Mouse (Mus musculus) liver, embryonic 16.5 days (tissue): ENCODE measurements around the gene Faim2. TPM values are rescaled to one million over a fixed set of nuclear protein-coding genes. Genes with fewer than 3 reads are reported as not detected.
A peak's percentile ranks its signal among the peaks of the same experiment; 100 is the strongest.

ENCODE experiments used
- ATAC-seq: fragments of 200-750 bp; cut with Nextera tagmentation; 2 replicates; pipeline ENCODE4 v1.8.0; 2017; ENCODE audit warnings: low read depth, mild to moderate bottlenecking, moderate number of reproducible peaks, moderate library complexity
- H3K27ac ChIP-seq: fragments of 300-500 bp; sonication (generic); 2 replicates; pipeline ENCODE4 v1.5.1; 2014; ENCODE audit warnings: mild to moderate bottlenecking, low read length
- H3K27me3 ChIP-seq: fragments of 300-500 bp; sonication (generic); 2 replicates; pipeline ENCODE4 v1.6.1; 2014; ENCODE audit warnings: low read depth, low read length, mixed read lengths; ENCODE audit not compliant: control insufficient read depth, insufficient read depth
- H3K36me3 ChIP-seq: fragments of 300-500 bp; sonication (generic); 2 replicates; pipeline ENCODE4 v1.6.1; 2014; ENCODE audit warnings: mild to moderate bottlenecking; ENCODE audit not compliant: control insufficient read depth, insufficient read depth
- H3K4me1 ChIP-seq: fragments of 300-500 bp; sonication (generic); 2 replicates; pipeline ENCODE4 v1.6.1; 2014; ENCODE audit warnings: low read depth, low read length, mixed read lengths; ENCODE audit not compliant: control insufficient read depth
- H3K4me2 ChIP-seq: fragments of 300-500 bp; sonication (generic); 2 replicates; pipeline ENCODE4 v1.6.1; 2014; ENCODE audit warnings: low read depth, low read length, mixed read lengths
- H3K4me3 ChIP-seq: fragments of 300-500 bp; sonication (generic); 2 replicates; pipeline ENCODE4 v1.5.1; 2014; ENCODE audit warnings: low read depth, mild to moderate bottlenecking, low read length
- H3K9ac ChIP-seq: fragments of 300-500 bp; sonication (generic); 2 replicates; pipeline ENCODE4 v1.6.1; 2014; ENCODE audit warnings: low read depth, low read length
- H3K9me3 ChIP-seq: fragments of 300-500 bp; sonication (generic); replicated peaks from 2 replicates; pipeline ENCODE4 v1.6.1; 2016; ENCODE audit warnings: low read length; ENCODE audit not compliant: control insufficient read depth
- WGBS: fragments of 180-500 bp; shearing (Covaris S2); extraction: QIAGEN DNeasy Blood & Tissue Kit; methylation state at CpG from one replicate; pipeline ENCODE4 v1.1.7; 2014; ENCODE audit not compliant: insufficient replicate concordance; 5-methylcytosine and 5-hydroxymethylcytosine counted together
- polyA plus RNA-seq: library from polyadenylated mRNA; unstranded; fragments of >200 nt; fragmentation: Nextera tagmentation; extraction: Ambion mirVana; gene quantifications from 2 replicates; pipeline ENCODE4 v1.2.1, GENCODE M21; 2015

The Faim2 gene
- polyA plus RNA-seq, 1 experiment from 2014 or later: 0.02 TPM

GRCm38 (mm10) chr15:99501292-99502260 is 26.4 kb downstream of the Faim2 start:
- 67% methylated on average over 20 of the region's 20 CpGs for WGBS

GRCm38 (mm10) chr15:99500320-99500719 is 27.6 kb downstream of the Faim2 start:
- Histone ChIP-seq H3K4me1 (peaks cover 9% of the 10 kb centered on the region), H3K27ac (no peak overlapping the region), H3K9me3 (no peaks in the 10 kb centered on the region), H3K4me3 (no peak overlapping the region), H3K9ac (no peak overlapping the region), H3K27me3 (no peaks in the 10 kb centered on the region; the same call in 1 of the 2 replicates), H3K36me3 (no peaks in the 10 kb centered on the region), H3K4me2 (no peak overlapping the region)
- ATAC-seq: peak; percentile 40; the same call in 1 of the 2 replicates
- 21% methylated on average over 5 of the region's 5 CpGs for WGBS

More at GRCm38 (mm10) chr15:99501292-99502260, 26.4 kb downstream of the Faim2 start:
- no peak overlapping the region for H3K9ac ChIP-seq
- H3K9me3 ChIP-seq: no peaks in the 10 kb centered on the region
- H3K4me2 ChIP-seq: no peak overlapping the region
- no peak overlapping the region for H3K27ac ChIP-seq
- H3K27me3 ChIP-seq: no peaks in the 10 kb centered on the region
- H3K4me3 ChIP-seq: no peak overlapping the region
- H3K36me3 ChIP-seq: no peaks in the 10 kb centered on the region
- ATAC-seq: no peak
- peaks cover 9% of the 10 kb centered on the region for H3K4me1 ChIP-seq

- no peaks in the 10 kb centered on the region; the same call in 1 of the 2 replicates for H3K27me3 ChIP-seq
- no peaks in the 10 kb centered on the region for H3K9me3 ChIP-seq
- no peak overlapping the region for H3K4me3 ChIP-seq
- H3K4me1 ChIP-seq: peaks cover 9% of the 10 kb centered on the region
- H3K9ac ChIP-seq: no peak overlapping the region
- H3K36me3 ChIP-seq: no peaks in the 10 kb centered on the region
- WGBS: 37% methylated on average over 6 of the region's 6 CpGs
- H3K4me2 ChIP-seq: 0 out of 2 replicates have a peak overlapping the region, but pooled peaks have one; percentile 13
- H3K27ac ChIP-seq: 0 out of 2 replicates have a peak overlapping the region, but pooled peaks have one; percentile 7
- ATAC-seq: no peak
These were observed 28.2 kb downstream of the Faim2 start for GRCm38 (mm10) chr15:99499726-99500125.

- no peak overlapping the region for H3K4me2 ChIP-seq
- H3K9ac ChIP-seq: no peak overlapping the region
- peak overlapping the region; percentile 56 for H3K27ac ChIP-seq
- peak; percentile 30 for ATAC-seq
- no peaks in the 10 kb centered on the region; the same call in 1 of the 2 replicates for H3K27me3 ChIP-seq
- no peak overlapping the region for H3K4me3 ChIP-seq
- WGBS: 37% methylated on average over 4 of the region's 4 CpGs
- peaks cover 9% of the 10 kb centered on the region for H3K4me1 ChIP-seq
- no peaks in the 10 kb centered on the region for H3K9me3 ChIP-seq
- H3K36me3 ChIP-seq: no peaks in the 10 kb centered on the region
These were observed 29.2 kb downstream of the Faim2 start for GRCm38 (mm10) chr15:99498781-99499180.

- Histone ChIP-seq H3K4me3 (no peak overlapping the region), H3K27ac (peak overlapping the region; percentile 61), H3K27me3 (no peaks in the 10 kb centered on the region; the same call in 1 of the 2 replicates), H3K9me3 (no peaks in the 10 kb centered on the region), H3K4me2 (no peak overlapping the region), H3K9ac (no peak overlapping the region), H3K4me1 (peaks cover 9% of the 10 kb centered on the region), H3K36me3 (no peaks in the 10 kb centered on the region)
- WGBS: 64% methylated on average over 4 of the region's 4 CpGs
- no peak for ATAC-seq
These were observed 29.6 kb downstream of the Faim2 start for GRCm38 (mm10) chr15:99498356-99498755.

GRCm38 (mm10) chr15:99497527-99498242 is 30.3 kb downstream of the Faim2 start:
- H3K4me1 ChIP-seq: peaks cover 9% of the 10 kb centered on the region

GRCm38 (mm10) chr15:99497061-99497460 is 30.9 kb downstream of the Faim2 start:
- Histone ChIP-seq H3K4me1 (peaks cover 9% of the 10 kb centered on the region), H3K4me3 (no peak overlapping the region), H3K36me3 (no peaks in the 10 kb centered on the region), H3K27me3 (peaks cover 3% of the 10 kb centered on the region), H3K27ac (no peak overlapping the region), H3K9me3 (no peaks in the 10 kb centered on the region), H3K4me2 (no peak overlapping the region), H3K9ac (no peak overlapping the region)
- 15% methylated on average over 4 of the region's 4 CpGs for WGBS
- ATAC-seq: peak; percentile 7; the same call in 1 of the 2 replicates

More at GRCm38 (mm10) chr15:99497527-99498242, 30.3 kb downstream of the Faim2 start:
- Histone ChIP-seq H3K27me3 (no peaks in the 10 kb centered on the region; the same call in 1 of the 2 replicates), H3K9me3 (no peaks in the 10 kb centered on the region), H3K27ac (peak overlapping the region; percentile 61), H3K9ac (no peak overlapping the region), H3K4me2 (no peak overlapping the region), H3K36me3 (no peaks in the 10 kb centered on the region), H3K4me3 (no peak overlapping the region)
- 35% methylated on average over 12 of the region's 12 CpGs for WGBS
- no peak for ATAC-seq

- H3K4me3 ChIP-seq: no peak overlapping the region
- WGBS: 29% methylated on average over 6 of the region's 6 CpGs
- H3K9me3 ChIP-seq: no peaks in the 10 kb centered on the region
- no peak for ATAC-seq
- no peak overlapping the region for H3K27ac ChIP-seq
- H3K4me1 ChIP-seq: no peaks in the 10 kb centered on the region
- H3K27me3 ChIP-seq: no peaks in the 10 kb centered on the region
- no peak overlapping the region for H3K9ac ChIP-seq
- H3K36me3 ChIP-seq: no peaks in the 10 kb centered on the region
- no peak overlapping the region for H3K4me2 ChIP-seq
These were observed 43.2 kb downstream of the Faim2 start for GRCm38 (mm10) chr15:99484745-99485144.
